Comparison of ENCODE assay signal across 10 mouse cellular contexts in genomic region chr11:85834386-85834931, GRCm38 (mm10). TPM values are rescaled to one million over a fixed set of nuclear protein-coding genes. Genes with fewer than 3 reads are reported as not detected.
DNase-seq lines count a peak whose midpoint lies in the region; ATAC-seq and TF ChIP-seq lines count a peak whose summit lies in the region.
"Had no signal": no experiment of that assay in that cellular context is flagged by ENCODE, and none has a peak within 500 bp of the region (broad histone marks: within the 10 kb centered on the region; RNA-seq: fewer than 3 reads in every experiment).

No protein-coding gene starts in this region.

- ATAC-seq in hindbrain, postnatal 0 days, result no peak
- ATAC-seq in embryonic facial prominence, embryonic 11.5 days (replicated peaks; ENCODE audit: insufficient number of reproducible peaks, low FRiP score, low TSS enrichment, low read depth), result no peak
- no peak for ATAC-seq in intestine, embryonic 14.5 days (replicated peaks; ENCODE audit: low FRiP score, low TSS enrichment, low read depth)
- no peak for ATAC-seq in lung, postnatal 0 days

- under 1% methylated on average over 17 of the region's 17 CpGs for WGBS in hindbrain, embryonic 10.5 days
- 8% methylated on average over 17 of the region's 17 CpGs for WGBS in hindbrain, postnatal 0 days
- WGBS in embryonic facial prominence, embryonic 11.5 days, result 2% methylated on average over 17 of the region's 17 CpGs
- WGBS in intestine, embryonic 14.5 days, result 21% methylated on average over 17 of the region's 17 CpGs
- WGBS in lung, postnatal 0 days, result 30% methylated on average over 17 of the region's 17 CpGs

- peaks cover 13% of the 10 kb centered on the region; the same call in 1 of the 2 replicates for H3K36me3 ChIP-seq in hindbrain, embryonic 10.5 days
- H3K36me3 ChIP-seq in hindbrain, postnatal 0 days (ENCODE audit: insufficient read depth, low read length), result no peaks in the 10 kb centered on the region
- H3K36me3 ChIP-seq in embryonic facial prominence, embryonic 11.5 days (replicated peaks; ENCODE audit: control insufficient read depth, insufficient read depth, low read depth, low read length), result no peaks in the 10 kb centered on the region; the same call in 1 of the 2 replicates
- H3K36me3 ChIP-seq in intestine, embryonic 14.5 days (ENCODE audit: control insufficient read depth, insufficient read depth, low read length), result no peaks in the 10 kb centered on the region
- H3K36me3 ChIP-seq in lung, postnatal 0 days (ENCODE audit: insufficient read depth, low read length), result peaks cover 20% of the 10 kb centered on the region
- H3K36me3 ChIP-seq: midbrain, embryonic 12.5 days had no signal

- H3K9ac ChIP-seq in hindbrain, postnatal 0 days (replicated peaks; ENCODE audit: low read length), result no peak overlapping the region
- peak overlapping the region; percentile 96 for H3K9ac ChIP-seq in embryonic facial prominence, embryonic 11.5 days (replicated peaks; ENCODE audit: low read length)
- H3K9ac ChIP-seq in intestine, embryonic 14.5 days (ENCODE audit: low read length), result peak overlapping the region; percentile 78
- peak overlapping the region; percentile 84 for H3K9ac ChIP-seq in lung, postnatal 0 days (replicated peaks; ENCODE audit: low read depth)
- H3K9ac ChIP-seq: midbrain, embryonic 12.5 days had no signal

- H3K27ac ChIP-seq in hindbrain, embryonic 10.5 days, result peak overlapping the region; percentile 86
- H3K27ac ChIP-seq in hindbrain, postnatal 0 days, result no peak overlapping the region
- peak overlapping the region; percentile 96 for H3K27ac ChIP-seq in embryonic facial prominence, embryonic 11.5 days (replicated peaks; ENCODE audit: low read depth, low read length)
- H3K27ac ChIP-seq in intestine, embryonic 14.5 days (ENCODE audit: low read depth), result peak overlapping the region; percentile 88
- peak overlapping the region; percentile 97 for H3K27ac ChIP-seq in lung, postnatal 0 days (ENCODE audit: low read length)
- H3K27ac ChIP-seq: midbrain, embryonic 12.5 days had no signal

- peak overlapping the region; percentile 60 for H3K4me3 ChIP-seq in hindbrain, embryonic 10.5 days
- H3K4me3 ChIP-seq in hindbrain, postnatal 0 days (ENCODE audit: low read length), result no peak overlapping the region
- peak overlapping the region; percentile 79 for H3K4me3 ChIP-seq in embryonic facial prominence, embryonic 11.5 days (ENCODE audit: low read depth, low read length)
- peak overlapping the region; percentile 63 for H3K4me3 ChIP-seq in intestine, embryonic 14.5 days (ENCODE audit: low read depth, low read length)
- H3K4me3 ChIP-seq in lung, postnatal 0 days (ENCODE audit: low read depth, low read length), result peak overlapping the region; percentile 63
- H3K4me3 ChIP-seq: midbrain, embryonic 12.5 days had no signal

- H3K4me1 ChIP-seq in hindbrain, embryonic 10.5 days (replicated peaks), result peaks cover 54% of the 10 kb centered on the region
- H3K4me1 ChIP-seq in hindbrain, postnatal 0 days (ENCODE audit: insufficient read depth, low read length), result no peaks in the 10 kb centered on the region
- peaks cover 8% of the 10 kb centered on the region for H3K4me1 ChIP-seq in embryonic facial prominence, embryonic 11.5 days (ENCODE audit: control insufficient read depth, insufficient read depth, low read length)
- H3K4me1 ChIP-seq in intestine, embryonic 14.5 days (replicated peaks; ENCODE audit: control insufficient read depth, insufficient read depth, low read length), result peaks cover 33% of the 10 kb centered on the region
- peaks cover 12% of the 10 kb centered on the region for H3K4me1 ChIP-seq in lung, postnatal 0 days (ENCODE audit: insufficient read depth, low read depth, low read length)

- no peaks in the 10 kb centered on the region for H3K9me3 ChIP-seq in hindbrain, embryonic 10.5 days
- no peaks in the 10 kb centered on the region for H3K9me3 ChIP-seq in hindbrain, postnatal 0 days (ENCODE audit: low read length)
- no peaks in the 10 kb centered on the region for H3K9me3 ChIP-seq in embryonic facial prominence, embryonic 11.5 days (replicated peaks; ENCODE audit: control insufficient read depth, low read length)
- no peaks in the 10 kb centered on the region for H3K9me3 ChIP-seq in intestine, embryonic 14.5 days (ENCODE audit: control insufficient read depth, low read length)
- no peaks in the 10 kb centered on the region for H3K9me3 ChIP-seq in lung, postnatal 0 days (ENCODE audit: low read length)
- H3K9me3 ChIP-seq: midbrain, embryonic 12.5 days had no signal

- DNase-seq in hindbrain, embryonic 10.5 days (ENCODE audit: low spot score), result peak; percentile 57
- no peak for DNase-seq in hindbrain, postnatal 0 days (ENCODE audit: low spot score)
- DNase-seq in embryonic facial prominence, embryonic 11.5 days (ENCODE audit: low spot score), result no peak
- DNase-seq in intestine, embryonic 14.5 days (ENCODE audit: low spot score), result no peak
- no peak for DNase-seq in lung, postnatal 0 days (ENCODE audit: low spot score)
- DNase-seq in left cerebral cortex, postnatal 4 days, result no peak
- no peak for DNase-seq in c-Kit-positive CD71-positive TER-119-positive erythroid progenitor cells, embryonic 14.5 days (ENCODE audit: low spot score)
- no peak for DNase-seq in ovary, adult 18-20 months (ENCODE audit: low spot score)

- intact Hi-C loops in left cerebral cortex, postnatal 4 days (cut with DNase I), result loop anchor here (5.0 kb wide), 1 partner anchor 362 kb away; no protein-coding TSS in a partner anchor

- H3K4me2 ChIP-seq in hindbrain, postnatal 0 days (ENCODE audit: low read depth, low read length), result no peak overlapping the region
- H3K4me2 ChIP-seq in embryonic facial prominence, embryonic 11.5 days (ENCODE audit: low read depth, low read length), result peak overlapping the region; percentile 90
- peak overlapping the region; percentile 84 for H3K4me2 ChIP-seq in intestine, embryonic 14.5 days (ENCODE audit: low read length)
- H3K4me2 ChIP-seq in lung, postnatal 0 days (replicated peaks; ENCODE audit: low read depth, low read length), result peak overlapping the region; percentile 80

- no peak for TF ChIP-seq EP300 in lung, postnatal 0 days (IDR thresholded peaks at IDR 0.05)

- no peak for TF ChIP-seq CTCF in hindbrain, postnatal 0 days (IDR thresholded peaks at IDR 0.05; ENCODE audit: low read depth)
- no peak for TF ChIP-seq CTCF in lung, postnatal 0 days (IDR thresholded peaks at IDR 0.05)

- H3K27me3 ChIP-seq in hindbrain, embryonic 10.5 days (ENCODE audit: insufficient read depth, poor library complexity, severe bottlenecking), result peaks cover 98% of the 10 kb centered on the region
- H3K27me3 ChIP-seq in hindbrain, postnatal 0 days (ENCODE audit: insufficient read depth, low read length), result peaks cover 75% of the 10 kb centered on the region
- H3K27me3 ChIP-seq in embryonic facial prominence, embryonic 11.5 days (ENCODE audit: control insufficient read depth, insufficient read depth, low read length), result peaks cover 35% of the 10 kb centered on the region
- peaks cover 93% of the 10 kb centered on the region for H3K27me3 ChIP-seq in intestine, embryonic 14.5 days (replicated peaks; ENCODE audit: control insufficient read depth, insufficient read depth, low read length)
- peaks cover 34% of the 10 kb centered on the region for H3K27me3 ChIP-seq in lung, postnatal 0 days (replicated peaks; ENCODE audit: insufficient read depth, low read length)

RNA-seq across cellular contexts. Expression of gene Tbx2, which starts 2.1 kb away (rescaled TPM):
- polyA plus RNA-seq in hindbrain, embryonic 10.5 days (2016; fragmentation: Nextera tagmentation; extraction: Ambion mirVana), result 1.5 and 3.1 TPM in 2 replicates
- 3.6 and 7.9 TPM in 2 replicates for total RNA-seq in hindbrain, postnatal 0 days (2014; rRNA removed)
- polyA plus RNA-seq in hindbrain, postnatal 0 days (2015; fragmentation: Nextera tagmentation; extraction: Ambion mirVana), result 0.70 and 0.86 TPM in 2 replicates
- polyA plus RNA-seq in embryonic facial prominence, embryonic 11.5 days (2014; fragmentation: Nextera tagmentation; extraction: Ambion mirVana), result 22.3 and 25.9 TPM in 2 replicates
- polyA plus RNA-seq in intestine, embryonic 14.5 days (2014; fragmentation: Nextera tagmentation; extraction: Ambion mirVana), result 7.2 and 7.7 TPM in 2 replicates
- 43.6 and 49.6 TPM in 2 replicates for polyA plus RNA-seq in lung, postnatal 0 days (2015; fragmentation: Nextera tagmentation; extraction: Ambion mirVana)
- 1 to 10 TPM; 3.7 to 3.9 TPM for total RNA-seq in left cerebral cortex, postnatal 4 days (2021)
- total RNA-seq: MEL had no signal

RNA-seq across cellular contexts. Expression of gene Gm11444, which starts 15.7 kb away (rescaled TPM):
- polyA plus RNA-seq in hindbrain, embryonic 10.5 days (2016; fragmentation: Nextera tagmentation; extraction: Ambion mirVana), result not detected in 2 replicates
- not detected in 2 replicates for total RNA-seq in hindbrain, postnatal 0 days (2014; rRNA removed)
- not detected in 2 replicates for polyA plus RNA-seq in hindbrain, postnatal 0 days (2015; fragmentation: Nextera tagmentation; extraction: Ambion mirVana)
- not detected in 2 replicates for polyA plus RNA-seq in embryonic facial prominence, embryonic 11.5 days (2014; fragmentation: Nextera tagmentation; extraction: Ambion mirVana)
- not detected in 2 replicates for polyA plus RNA-seq in intestine, embryonic 14.5 days (2014; fragmentation: Nextera tagmentation; extraction: Ambion mirVana)
- polyA plus RNA-seq in lung, postnatal 0 days (2015; fragmentation: Nextera tagmentation; extraction: Ambion mirVana), result not detected in 2 replicates
- not detected for total RNA-seq in left cerebral cortex, postnatal 4 days (2021)
- total RNA-seq: MEL had no signal
- polyA plus RNA-seq: midbrain, embryonic 12.5 days had no signal

RNA-seq across cellular contexts. Expression of gene Tbx4, which starts 51.8 kb away (rescaled TPM):
- 0.09 and 0.22 TPM in 2 replicates for polyA plus RNA-seq in hindbrain, embryonic 10.5 days (2016; fragmentation: Nextera tagmentation; extraction: Ambion mirVana)
- 0.18 and 0.47 TPM in 2 replicates for total RNA-seq in hindbrain, postnatal 0 days (2014; rRNA removed)
- polyA plus RNA-seq in hindbrain, postnatal 0 days (2015; fragmentation: Nextera tagmentation; extraction: Ambion mirVana), result 0.20 and 0.23 TPM in 2 replicates
- 0.65 and 1.5 TPM in 2 replicates for polyA plus RNA-seq in embryonic facial prominence, embryonic 11.5 days (2014; fragmentation: Nextera tagmentation; extraction: Ambion mirVana)
- polyA plus RNA-seq in intestine, embryonic 14.5 days (2014; fragmentation: Nextera tagmentation; extraction: Ambion mirVana), result not detected in 2 replicates
- polyA plus RNA-seq in lung, postnatal 0 days (2015; fragmentation: Nextera tagmentation; extraction: Ambion mirVana), result 46.2 and 48.5 TPM in 2 replicates
- under 1 TPM; 0.12 to 0.38 TPM for total RNA-seq in left cerebral cortex, postnatal 4 days (2021)

Comparison
In these comparisons a context has a peak if more than half of its experiments do, and no peak if none do; other contexts are left out.
1. RNA of gene Tbx4, which starts 51.8 kb away (polyA plus RNA-seq): 46.2 to 48.5 TPM in lung, postnatal 0 days; 0.65 to 1.5 TPM in embryonic facial prominence, embryonic 11.5 days, 0.09 to 0.22 TPM in hindbrain, embryonic 10.5 days, 0.20 to 0.23 TPM in hindbrain, postnatal 0 days and not detected in intestine, embryonic 14.5 days; every median in the first group is over 10 times any median in the second.